Mouse (Mus musculus) adrenal gland, adult 10 weeks (tissue): Measurements from ENCODE around the gene Ispd. TPM values are rescaled to one million over a fixed set of nuclear protein-coding genes. Genes with fewer than 3 reads are reported as not detected.

Source experiments
- polyA plus RNA-seq: library from polyadenylated mRNA; stranded (reverse); fragments of 350-450 nt; fragmentation: Illumina TruSeq; extraction: RNeasy Lipid Tissue Mini Kit (QIAGEN cat#74804); gene quantifications from one replicate; pipeline ENCODE4 v1.2.3, GENCODE M21; 2014; ENCODE audit warnings: low read depth, low replicate concordance

Gene Ispd
- polyA plus RNA-seq: 9.6 TPM

GRCm38 (mm10) chr12:36381441-36382340 is at the start of gene Ispd, which contains the start of gene D630036H23Rik:
Gene Ispd (plus strand): TSS chr12:36381450.
Gene D630036H23Rik (minus strand): TSS chr12:36382181.

Other genes starting within 250 kb of the Ispd start
- 54.1 TPM for gene Ankmy2, start 224.3 kb upstream of the Ispd start, polyA plus RNA-seq
- 19.3 TPM for gene Bzw2, start 223.4 kb upstream of the Ispd start, polyA plus RNA-seq
- not detected for gene Lrrc72, start 128.1 kb upstream of the Ispd start, polyA plus RNA-seq
- gene Sostdc1, start 67.3 kb upstream of the Ispd start, polyA plus RNA-seq: 1.2 TPM
- gene D630036H23Rik, start 731 bp downstream of the Ispd start, polyA plus RNA-seq: not detected